ENCODE assay signal across 8 mouse cellular contexts in the genomic region with DNA sequence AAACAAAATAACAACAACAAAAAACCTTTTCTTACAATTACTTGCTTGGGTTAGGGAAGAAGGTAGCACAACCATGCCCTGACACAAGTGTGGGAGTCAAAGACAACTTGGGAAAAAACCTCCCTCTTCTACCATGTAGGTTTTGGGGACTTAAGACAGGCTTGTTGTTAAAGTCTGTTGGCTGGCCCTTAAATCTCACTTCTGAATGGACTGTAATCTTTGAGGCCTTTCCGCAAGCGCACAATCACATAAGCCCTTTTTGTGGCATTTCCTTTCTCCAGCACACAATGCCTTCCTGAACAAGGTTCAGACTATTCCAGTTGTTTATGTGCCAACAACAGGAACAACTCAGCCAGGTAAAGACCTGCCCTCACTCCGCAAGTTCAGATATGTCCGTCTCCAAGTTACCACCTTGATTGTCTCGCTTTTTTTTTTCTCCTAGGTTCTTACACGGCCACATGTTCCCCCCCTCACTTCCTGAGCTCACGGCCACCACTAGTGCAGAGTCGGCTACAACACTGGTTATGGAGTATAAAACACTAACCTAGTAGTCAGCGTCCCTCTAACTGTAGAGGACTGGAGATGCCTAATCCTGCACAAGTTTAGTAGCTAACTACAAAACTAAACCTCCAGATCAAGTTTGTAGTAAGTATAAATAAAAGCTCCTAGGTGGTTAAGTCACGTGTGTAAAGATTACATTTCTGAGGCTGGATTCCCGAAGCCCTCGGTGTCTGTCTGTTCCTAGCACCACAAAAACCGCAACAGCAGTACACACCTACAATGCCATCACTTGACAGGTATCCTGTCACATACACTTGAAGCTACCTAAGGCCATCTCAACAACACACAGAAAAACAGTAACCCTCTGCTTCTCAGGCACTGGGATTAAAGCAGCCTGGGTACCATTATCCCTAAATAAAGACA. TPM values are rescaled to one million over a fixed set of nuclear protein-coding genes. Genes with fewer than 3 reads are reported as not detected.
A peak's percentile ranks its signal among the peaks of the same experiment; 100 is the strongest.
DNase-seq lines count a peak whose midpoint lies in the region; ATAC-seq and TF ChIP-seq lines count a peak whose summit lies in the region.

No protein-coding gene starts in this region.

- ATAC-seq in forebrain, embryonic 14.5 days: no peak
- no peak for ATAC-seq in liver, embryonic 15.5 days (ENCODE audit: insufficient read depth)

- H3K4me1 ChIP-seq in heart, adult 2 months (ENCODE audit: control insufficient read depth, insufficient read depth, low read length): peaks cover 8% of the 10 kb centered on the region
- peaks cover 18% of the 10 kb centered on the region for H3K4me1 ChIP-seq in forebrain, embryonic 14.5 days (ENCODE audit: control insufficient read depth, insufficient read depth, low read length)
- H3K4me1 ChIP-seq in liver, embryonic 15.5 days (replicated peaks): peaks cover 33% of the 10 kb centered on the region

- H3K27ac ChIP-seq in heart, adult 2 months: no peak overlapping the region
- H3K27ac ChIP-seq in forebrain, embryonic 14.5 days (ENCODE audit: low read depth, low read length): no peak overlapping the region
- peak overlapping the region; percentile 24; the same call in 1 of the 2 replicates for H3K27ac ChIP-seq in liver, embryonic 15.5 days (replicated peaks)

- H3K36me3 ChIP-seq in heart, adult 2 months (ENCODE audit: control insufficient read depth, insufficient read depth, low read length): peaks cover 25% of the 10 kb centered on the region
- H3K36me3 ChIP-seq in forebrain, embryonic 14.5 days (ENCODE audit: control insufficient read depth, insufficient read depth, low read length): peaks cover 49% of the 10 kb centered on the region
- peaks cover 56% of the 10 kb centered on the region for H3K36me3 ChIP-seq in liver, embryonic 15.5 days (replicated peaks)

- DNase-seq in heart, adult 2 months: no peak
- DNase-seq in heart, postnatal 4 days: no peak
- peak; percentile 66 for DNase-seq in CD4-positive helper T cell, adult 2 months (ENCODE audit: low read depth, low spot score)
- DNase-seq in forebrain, embryonic 14.5 days (ENCODE audit: low spot score): no peak
- no peak for DNase-seq in right cerebral cortex, postnatal 14 days
- DNase-seq in urinary bladder, adult 2 months (ENCODE audit: low spot score): no peak
- no peak for DNase-seq in cerebellum, adult 11-12 months

- no peaks in the 10 kb centered on the region for H3K9me3 ChIP-seq in forebrain, embryonic 14.5 days (replicated peaks; ENCODE audit: control insufficient read depth, low read length)
- H3K9me3 ChIP-seq in liver, embryonic 15.5 days (replicated peaks): no peaks in the 10 kb centered on the region

- H3K79me2 ChIP-seq in heart, adult 2 months (replicated peaks; ENCODE audit: control insufficient read depth, insufficient read depth, low read length): peaks cover 2% of the 10 kb centered on the region; the same call in 1 of the 2 replicates

- intact Hi-C loops in heart, adult 2 months (cut with DNase I): loop anchor here (5.0 kb wide), 1 partner anchor 56 kb away; a partner anchor contains a TSS

- no peak for TF ChIP-seq POLR2A in heart, adult 2 months (IDR thresholded peaks at IDR 0.05; ENCODE audit: insufficient read depth, low read depth, low read length)

- peak overlapping the region; percentile 98 for H3K4me3 ChIP-seq in heart, adult 2 months
- peak overlapping the region; percentile 81; the same call in 1 of the 2 replicates for H3K4me3 ChIP-seq in forebrain, embryonic 14.5 days (ENCODE audit: low read depth, low read length)
- peak overlapping the region; percentile 70 for H3K4me3 ChIP-seq in liver, embryonic 15.5 days (replicated peaks)

- TF ChIP-seq EP300 in heart, adult 2 months (IDR thresholded peaks at IDR 0.05; ENCODE audit: insufficient read depth, low read depth, low read length): no peak

- TF ChIP-seq CTCF in heart, adult 2 months (IDR thresholded peaks at IDR 0.05): no peak

- peak overlapping the region; percentile 84 for H3K4me2 ChIP-seq in forebrain, embryonic 14.5 days (ENCODE audit: low read length)
- peak overlapping the region; percentile 87 for H3K4me2 ChIP-seq in liver, embryonic 15.5 days

- peak overlapping the region; percentile 34; the same call in 1 of the 2 replicates for H3K9ac ChIP-seq in heart, adult 2 months (ENCODE audit: low read depth, low read length)
- 0 out of 2 replicates have a peak overlapping the region, but pooled peaks have one; percentile 8 for H3K9ac ChIP-seq in forebrain, embryonic 14.5 days (ENCODE audit: low read length)
- H3K9ac ChIP-seq in liver, embryonic 15.5 days: peak overlapping the region; percentile 72

- WGBS in heart, adult 2 months: 39% methylated on average over 13 of the region's 13 CpGs
- 88% methylated on average over 13 of the region's 13 CpGs for WGBS in forebrain, embryonic 14.5 days
- WGBS in liver, embryonic 15.5 days (ENCODE audit: insufficient replicate concordance): 38% methylated on average over 13 of the region's 13 CpGs

- H3K27me3 ChIP-seq in heart, adult 2 months (ENCODE audit: control insufficient read depth, insufficient read depth, low read length): no peaks in the 10 kb centered on the region
- H3K27me3 ChIP-seq in forebrain, embryonic 14.5 days (replicated peaks; ENCODE audit: control insufficient read depth, insufficient read depth, low read length): no peaks in the 10 kb centered on the region
- H3K27me3 ChIP-seq in liver, embryonic 15.5 days: no peaks in the 10 kb centered on the region

RNA-seq across cellular contexts. Expression of a gene that starts 1.7 kb away (rescaled TPM):
- 1,000 to 10,000 TPM; 1,040 to 1,280 TPM for total RNA-seq in heart, adult 2 months (2021)
- 696 and 1,017 TPM in 2 replicates for polyA plus RNA-seq in heart, adult 2 months (2012; rRNA removed)
- total RNA-seq in heart, postnatal 4 days (2021): 1,000 to 10,000 TPM; 1,313 to 1,450 TPM
- 1,051 and 1,622 TPM in 2 replicates for polyA plus RNA-seq in forebrain, embryonic 14.5 days (2014; fragmentation: Nextera tagmentation; extraction: Ambion mirVana)
- polyA plus RNA-seq in liver, embryonic 15.5 days (2015; fragmentation: Nextera tagmentation; extraction: Ambion mirVana): 479 and 574 TPM in 2 replicates
- 4,684 and 6,324 TPM in 2 replicates for polyA plus RNA-seq in urinary bladder, adult 2 months (2012; rRNA removed)

RNA-seq across cellular contexts. Expression of a gene that starts 1.8 kb away (rescaled TPM):
- 1 to 10 TPM; 5.5 to 5.6 TPM for total RNA-seq in heart, adult 2 months (2021)
- polyA plus RNA-seq in heart, adult 2 months (2012; rRNA removed): 3.1 TPM in 2 replicates
- 10 to 100 TPM; 14.8 to 19.0 TPM for total RNA-seq in heart, postnatal 4 days (2021)
- 11.3 and 11.9 TPM in 2 replicates for polyA plus RNA-seq in forebrain, embryonic 14.5 days (2014; fragmentation: Nextera tagmentation; extraction: Ambion mirVana)
- polyA plus RNA-seq in liver, embryonic 15.5 days (2015; fragmentation: Nextera tagmentation; extraction: Ambion mirVana): 3.7 and 4.7 TPM in 2 replicates
- 18.7 and 21.4 TPM in 2 replicates for polyA plus RNA-seq in urinary bladder, adult 2 months (2012; rRNA removed)

RNA-seq across cellular contexts. Expression of a gene that starts 19.7 kb away (rescaled TPM):
- 10 to 100 TPM; 49.3 to 56.6 TPM for total RNA-seq in heart, adult 2 months (2021)
- polyA plus RNA-seq in heart, adult 2 months (2012; rRNA removed): 36.0 and 42.3 TPM in 2 replicates
- 10 to 100 TPM; 40.9 to 47.4 TPM for total RNA-seq in heart, postnatal 4 days (2021)
- 118 and 124 TPM in 2 replicates for polyA plus RNA-seq in forebrain, embryonic 14.5 days (2014; fragmentation: Nextera tagmentation; extraction: Ambion mirVana)
- 40.7 and 42.7 TPM in 2 replicates for polyA plus RNA-seq in liver, embryonic 15.5 days (2015; fragmentation: Nextera tagmentation; extraction: Ambion mirVana)
- polyA plus RNA-seq in urinary bladder, adult 2 months (2012; rRNA removed): 64.2 and 81.2 TPM in 2 replicates

RNA-seq across cellular contexts. Expression of a gene that starts 31.6 kb away (rescaled TPM):
- under 1 TPM; 0.14 to 0.16 TPM for total RNA-seq in heart, adult 2 months (2021)
- polyA plus RNA-seq in heart, adult 2 months (2012; rRNA removed): 0.53 and 0.55 TPM in 2 replicates
- total RNA-seq in heart, postnatal 4 days (2021): under 1 TPM; 0.18 to 0.19 TPM
- 4.1 and 4.2 TPM in 2 replicates for polyA plus RNA-seq in forebrain, embryonic 14.5 days (2014; fragmentation: Nextera tagmentation; extraction: Ambion mirVana)
- polyA plus RNA-seq in liver, embryonic 15.5 days (2015; fragmentation: Nextera tagmentation; extraction: Ambion mirVana): 0.37 and 0.47 TPM in 2 replicates
- polyA plus RNA-seq in urinary bladder, adult 2 months (2012; rRNA removed): 1.7 and 2.0 TPM in 2 replicates

RNA-seq across cellular contexts. Expression of a gene that starts 36.2 kb away (rescaled TPM):
- 10 to 100 TPM; 67.6 to 75.5 TPM for total RNA-seq in heart, adult 2 months (2021)
- polyA plus RNA-seq in heart, adult 2 months (2012; rRNA removed): 57.3 and 83.7 TPM in 2 replicates
- 100 to 1,000 TPM; 101 to 106 TPM for total RNA-seq in heart, postnatal 4 days (2021)
- 40.0 and 47.0 TPM in 2 replicates for polyA plus RNA-seq in forebrain, embryonic 14.5 days (2014; fragmentation: Nextera tagmentation; extraction: Ambion mirVana)
- polyA plus RNA-seq in liver, embryonic 15.5 days (2015; fragmentation: Nextera tagmentation; extraction: Ambion mirVana): 27.6 and 28.1 TPM in 2 replicates
- polyA plus RNA-seq in urinary bladder, adult 2 months (2012; rRNA removed): 55.0 and 79.5 TPM in 2 replicates

Comparison
In these comparisons a context has a peak if more than half of its experiments do, and no peak if none do; other contexts are left out.
1. H3K9ac ChIP-seq: peak in every context shown above with its lines; median percentile 72 in liver, embryonic 15.5 days; 34 in heart, adult 2 months; 8 in forebrain, embryonic 14.5 days.